Mouse (Mus musculus) stomach, embryonic 15.5 days (tissue): Measurements from ENCODE around the gene AC141477.1. TPM values are rescaled to one million over a fixed set of nuclear protein-coding genes. Genes with fewer than 3 reads are reported as not detected.

Experiments used
- ATAC-seq: fragments of 200-750 bp; cut with Nextera tagmentation; 2 replicates; pipeline ENCODE4 v1.8.0; 2017; ENCODE audit warnings: low read depth, moderate number of reproducible peaks, moderate TSS enrichment; ENCODE audit not compliant: insufficient read depth, low FRiP score
- H3K27ac ChIP-seq: fragments of 300-500 bp; sonication (generic); 2 replicates; pipeline ENCODE4 v1.5.1; 2015; ENCODE audit warnings: mild to moderate bottlenecking, inconsistent platforms
- H3K27me3 ChIP-seq: fragments of 300-500 bp; sonication (generic); replicated peaks from 2 replicates; pipeline ENCODE4 v1.6.1; 2015; ENCODE audit warnings: inconsistent platforms
- H3K36me3 ChIP-seq: fragments of 300-500 bp; sonication (generic); 2 replicates; pipeline ENCODE4 v1.6.1; 2015; ENCODE audit warnings: inconsistent platforms
- H3K4me1 ChIP-seq: fragments of 300-500 bp; sonication (generic); 2 replicates; pipeline ENCODE4 v1.6.1; 2015; ENCODE audit warnings: inconsistent platforms
- H3K4me2 ChIP-seq: fragments of 300-500 bp; sonication (generic); 2 replicates; pipeline ENCODE4 v1.6.1; 2015; ENCODE audit warnings: mild to moderate bottlenecking, inconsistent platforms
- H3K4me3 ChIP-seq: fragments of 300-500 bp; sonication (generic); replicated peaks from 2 replicates; pipeline ENCODE4 v1.5.1; 2015; ENCODE audit warnings: inconsistent platforms
- H3K9ac ChIP-seq: fragments of 300-500 bp; sonication (generic); 2 replicates; pipeline ENCODE4 v1.6.1; 2015; ENCODE audit warnings: inconsistent platforms
- H3K9me3 ChIP-seq: fragments of 300-500 bp; sonication (generic); 2 replicates; pipeline ENCODE4 v1.6.1; 2016; ENCODE audit warnings: inconsistent platforms
- WGBS: fragments of 180-500 bp; shearing (Covaris S2); methylation state at CpG from one replicate; pipeline ENCODE4 v1.1.7; 2015; 5-methylcytosine and 5-hydroxymethylcytosine counted together
- polyA plus RNA-seq: library from polyadenylated mRNA; unstranded; fragments of >200 nt; fragmentation: Nextera tagmentation; extraction: Ambion mirVana; gene quantifications from 2 replicates; pipeline ENCODE4 v1.2.1, GENCODE M21; 2015

Gene AC141477.1
- polyA plus RNA-seq = 1.7 TPM in 1 of 2 replicates, not detected in the other

- WGBS = 92% methylated on average over 17 of the region's 17 CpGs
- no peaks in the 10 kb centered on the region for H3K9me3 ChIP-seq
- no peak for ATAC-seq
- peak within 1 kb of the TSS; percentile 99; the same call in 1 of the 2 replicates for H3K4me3 ChIP-seq
- H3K27ac ChIP-seq = peak within 1 kb of the TSS; percentile 26; the same call in 1 of the 2 replicates
- peaks cover 15% of the 10 kb centered on the region for H3K4me1 ChIP-seq
- H3K36me3 ChIP-seq = peaks cover 25% of the 10 kb centered on the region
- no peaks in the 10 kb centered on the region for H3K27me3 ChIP-seq
- no peak within 1 kb of the TSS for H3K9ac ChIP-seq
- no peak within 1 kb of the TSS; the same call in 1 of the 2 replicates for H3K4me2 ChIP-seq
Observed at GRCm38 (mm10) chr10:76440281-76440680, at the start of gene AC141477.1. Gene AC141477.1, minus strand, starts transcription at chr10:76440444.

- Histone ChIP-seq H3K27me3 (no peaks in the 10 kb centered on the region), H3K4me3 (no peak overlapping the region), H3K4me2 (no peak overlapping the region), H3K27ac (no peak overlapping the region), H3K4me1 (no peaks in the 10 kb centered on the region), H3K9ac (no peak overlapping the region), H3K9me3 (no peaks in the 10 kb centered on the region), H3K36me3 (peaks cover 53% of the 10 kb centered on the region)
- ATAC-seq = no peak
- 89% methylated on average over 15 of the region's 15 CpGs for WGBS
Observed at GRCm38 (mm10) chr10:76489205-76489604, 49.0 kb upstream of the AC141477.1 start.

- ATAC-seq = no peak
- Histone ChIP-seq H3K9me3 (no peaks in the 10 kb centered on the region), H3K27me3 (no peaks in the 10 kb centered on the region), H3K4me1 (no peaks in the 10 kb centered on the region), H3K36me3 (peaks cover 52% of the 10 kb centered on the region), H3K27ac (no peak overlapping the region), H3K9ac (no peak overlapping the region), H3K4me3 (no peak overlapping the region), H3K4me2 (no peak overlapping the region)
- WGBS = 89% methylated on average over 8 of the region's 8 CpGs
Observed at GRCm38 (mm10) chr10:76488265-76488664, 48.0 kb upstream of the AC141477.1 start.

GRCm38 (mm10) chr10:76486302-76486701 lies 46.1 kb upstream of the AC141477.1 start:
- Histone ChIP-seq H3K4me2 (no peak overlapping the region), H3K36me3 (peaks cover 65% of the 10 kb centered on the region), H3K27ac (no peak overlapping the region), H3K9ac (no peak overlapping the region), H3K9me3 (no peaks in the 10 kb centered on the region), H3K4me3 (no peak overlapping the region), H3K27me3 (no peaks in the 10 kb centered on the region), H3K4me1 (no peaks in the 10 kb centered on the region)
- no peak for ATAC-seq
- 93% methylated on average over 2 of the region's 2 CpGs for WGBS

GRCm38 (mm10) chr10:76481480-76481879 lies 41.2 kb upstream of the AC141477.1 start:
- no peak overlapping the region for H3K27ac ChIP-seq
- no peaks in the 10 kb centered on the region for H3K4me1 ChIP-seq
- H3K27me3 ChIP-seq = no peaks in the 10 kb centered on the region
- H3K9ac ChIP-seq = no peak overlapping the region
- peaks cover 58% of the 10 kb centered on the region for H3K36me3 ChIP-seq
- 91% methylated on average over 6 of the region's 6 CpGs for WGBS
- no peak overlapping the region for H3K4me3 ChIP-seq
- no peaks in the 10 kb centered on the region for H3K9me3 ChIP-seq
- no peak for ATAC-seq
- H3K4me2 ChIP-seq = no peak overlapping the region

- Histone ChIP-seq H3K4me2 (no peak overlapping the region), H3K9me3 (no peaks in the 10 kb centered on the region), H3K4me1 (no peaks in the 10 kb centered on the region), H3K27me3 (no peaks in the 10 kb centered on the region), H3K4me3 (no peak overlapping the region), H3K27ac (no peak overlapping the region), H3K9ac (no peak overlapping the region), H3K36me3 (peaks cover 55% of the 10 kb centered on the region)
- no peak for ATAC-seq
- WGBS = 88% methylated on average over 13 of the region's 13 CpGs
Observed at GRCm38 (mm10) chr10:76480851-76481250, 40.6 kb upstream of the AC141477.1 start.

GRCm38 (mm10) chr10:76473759-76474158 lies 33.5 kb upstream of the AC141477.1 start:
- Histone ChIP-seq H3K9me3 (no peaks in the 10 kb centered on the region), H3K4me1 (0 out of 2 replicates have a peak, but pooled peaks cover 4% of the 10 kb centered on the region), H3K27ac (no peak overlapping the region), H3K27me3 (no peaks in the 10 kb centered on the region), H3K9ac (no peak overlapping the region), H3K4me3 (no peak overlapping the region), H3K36me3 (peaks cover 27% of the 10 kb centered on the region), H3K4me2 (no peak overlapping the region)
- WGBS = 88% methylated on average over 5 of the region's 5 CpGs
- no peak for ATAC-seq

- Histone ChIP-seq H3K4me1 (0 out of 2 replicates have a peak, but pooled peaks cover 4% of the 10 kb centered on the region), H3K27me3 (no peaks in the 10 kb centered on the region), H3K36me3 (0 out of 2 replicates have a peak, but pooled peaks cover 11% of the 10 kb centered on the region), H3K27ac (peak within 1 kb of the TSS; percentile 86), H3K4me2 (peak within 1 kb of the TSS; percentile 60), H3K4me3 (peak within 1 kb of the TSS; percentile 90), H3K9me3 (no peaks in the 10 kb centered on the region), H3K9ac (peak within 1 kb of the TSS; percentile 92)
- under 1% methylated on average over 55 of the region's 55 CpGs for WGBS
- ATAC-seq = peak; percentile 94
Observed at GRCm38 (mm10) chr10:76468203-76469162, 28.2 kb upstream of the AC141477.1 start, which contains the start of the genes Mcm3ap and Ybey. Gene Mcm3ap, plus strand, starts transcription at chr10:76468927. Gene Ybey, minus strand, starts transcription at chr10:76469114.

- H3K27me3 ChIP-seq = no peaks in the 10 kb centered on the region
- no peaks in the 10 kb centered on the region for H3K9me3 ChIP-seq
- ATAC-seq = no peak
- H3K4me2 ChIP-seq = no peak overlapping the region
- no peak overlapping the region for H3K27ac ChIP-seq
- no peak overlapping the region for H3K9ac ChIP-seq
- no peaks in the 10 kb centered on the region for H3K4me1 ChIP-seq
- no peak overlapping the region for H3K4me3 ChIP-seq
- H3K36me3 ChIP-seq = no peaks in the 10 kb centered on the region
- 86% methylated on average over 6 of the region's 6 CpGs for WGBS
Observed at GRCm38 (mm10) chr10:76462721-76463120, 22.5 kb upstream of the AC141477.1 start.

GRCm38 (mm10) chr10:76462312-76462711 lies 22.1 kb upstream of the AC141477.1 start:
- H3K36me3 ChIP-seq = no peaks in the 10 kb centered on the region
- no peak overlapping the region for H3K27ac ChIP-seq
- H3K4me1 ChIP-seq = no peaks in the 10 kb centered on the region
- no peak for ATAC-seq
- H3K4me3 ChIP-seq = no peak overlapping the region
- WGBS = 91% methylated on average over 7 of the region's 7 CpGs
- H3K27me3 ChIP-seq = no peaks in the 10 kb centered on the region
- no peak overlapping the region for H3K9ac ChIP-seq
- H3K4me2 ChIP-seq = no peak overlapping the region
- H3K9me3 ChIP-seq = no peaks in the 10 kb centered on the region

- H3K9ac ChIP-seq = no peak overlapping the region
- 91% methylated on average over 1 of the region's 1 CpGs for WGBS
- H3K4me3 ChIP-seq = no peak overlapping the region
- H3K36me3 ChIP-seq = no peaks in the 10 kb centered on the region
- H3K4me1 ChIP-seq = no peaks in the 10 kb centered on the region
- no peak for ATAC-seq
- no peaks in the 10 kb centered on the region for H3K27me3 ChIP-seq
- no peak overlapping the region for H3K4me2 ChIP-seq
- H3K9me3 ChIP-seq = no peaks in the 10 kb centered on the region
- no peak overlapping the region for H3K27ac ChIP-seq
Observed at GRCm38 (mm10) chr10:76461255-76461654, 21.0 kb upstream of the AC141477.1 start.

GRCm38 (mm10) chr10:76455289-76455688 lies 15.0 kb upstream of the AC141477.1 start:
- no peak for ATAC-seq
- no peaks in the 10 kb centered on the region for H3K9me3 ChIP-seq
- H3K27me3 ChIP-seq = no peaks in the 10 kb centered on the region
- no peak overlapping the region for H3K9ac ChIP-seq
- no peak overlapping the region for H3K4me2 ChIP-seq
- WGBS = 32% methylated on average over 5 of the region's 5 CpGs
- H3K36me3 ChIP-seq = no peaks in the 10 kb centered on the region
- no peaks in the 10 kb centered on the region for H3K4me1 ChIP-seq
- H3K4me3 ChIP-seq = no peak overlapping the region
- no peak overlapping the region for H3K27ac ChIP-seq
